Mouse (Mus musculus) adrenal gland, postnatal 4 days (tissue): Measurements from ENCODE around the gene Abhd17a. TPM values are rescaled to one million over a fixed set of nuclear protein-coding genes. Genes with fewer than 3 reads are reported as not detected.

Source experiments
- DNase-seq, 2 experiments: peaks; one replicate each; pipeline ENCODE4 v3.0.0; 2021 to 2022; ENCODE audit warnings: low spot score in 2 of 2, mixed read lengths in 2 of 2
- total RNA-seq, 2 experiments: library from RNA; stranded (reverse); gene quantifications; 2 replicates each; pipeline ENCODE4 v1.2.3; 2021

Gene Abhd17a
- total RNA-seq, 2 experiments from 2014 or later: 106 to 112 TPM

GRCm38 (mm10) chr10:80577195-80578130 is 12.7 kb downstream of the Abhd17a start, which contains the start of gene Klf16:
Gene Klf16, minus strand, starts transcription at chr10:80577321.
- DNase-seq: peak; percentile 97 to 98

DNA sequence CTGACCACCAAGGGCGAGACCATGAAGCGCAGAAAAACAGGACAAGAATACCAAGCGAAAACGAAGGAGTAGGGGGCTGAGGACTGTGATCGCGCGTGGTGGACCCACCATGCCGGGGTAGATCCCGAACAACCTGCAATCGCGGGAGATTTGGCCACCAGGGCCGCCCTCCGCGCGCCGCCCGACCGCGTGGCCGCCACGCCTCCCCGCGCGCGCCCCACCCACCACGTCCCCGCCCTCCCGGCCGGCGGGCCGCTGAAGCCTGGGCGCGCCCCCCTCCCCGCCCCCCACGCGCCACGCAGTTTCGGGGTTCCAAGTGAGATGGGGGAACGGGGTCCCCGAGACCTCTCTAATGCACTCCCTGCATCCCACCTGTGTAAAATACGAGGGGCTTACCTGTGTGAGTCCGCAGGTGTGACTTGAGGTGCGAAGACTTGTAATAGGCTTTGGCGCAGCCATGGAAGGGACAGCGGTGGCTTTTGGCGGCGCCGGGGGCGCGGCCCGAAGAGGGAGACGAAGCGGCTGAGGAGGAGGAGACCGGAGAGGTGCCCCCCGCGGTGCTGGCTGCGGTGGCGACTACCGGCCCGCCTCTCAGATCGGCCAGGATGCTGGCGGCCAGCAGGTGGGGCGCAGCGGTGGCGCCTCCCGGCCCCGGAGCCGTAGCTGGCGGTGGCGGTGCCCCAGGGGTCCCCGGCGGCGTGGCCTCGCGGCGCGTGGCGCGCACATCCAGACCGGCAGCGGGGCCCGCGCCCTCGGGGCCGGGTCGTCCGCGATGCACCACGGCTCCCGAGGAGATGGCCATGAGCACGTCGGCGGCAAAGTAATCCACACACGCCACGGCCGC is 13.6 kb downstream of the Abhd17a start:
- DNase-seq: peak in 1 of 2 experiments; percentile 48

- no peak for DNase-seq
Observed at GRCm38 (mm10) chr10:80575925-80576324, 14.2 kb downstream of the Abhd17a start.

DNA sequence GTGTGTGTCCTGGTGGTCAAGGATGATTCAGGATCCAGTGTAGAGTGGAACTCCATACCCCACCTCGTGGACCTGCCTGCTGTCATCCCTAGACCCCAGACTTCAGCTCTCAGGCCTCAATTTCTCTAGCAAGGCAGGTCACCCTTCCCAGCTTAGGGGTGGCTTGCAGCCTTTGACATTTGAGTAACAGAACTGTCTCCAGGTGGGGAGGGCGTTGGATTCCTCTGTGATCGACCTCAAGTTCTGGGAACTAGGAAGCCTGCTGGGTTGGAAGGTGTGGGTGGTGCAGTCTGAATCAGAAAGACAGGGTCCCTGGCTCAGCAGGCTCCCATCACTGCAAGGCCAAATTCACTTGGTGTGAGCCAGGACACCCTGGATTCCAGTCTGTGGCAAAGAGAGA is 15.2 kb downstream of the Abhd17a start:
- no peak for DNase-seq

DNA sequence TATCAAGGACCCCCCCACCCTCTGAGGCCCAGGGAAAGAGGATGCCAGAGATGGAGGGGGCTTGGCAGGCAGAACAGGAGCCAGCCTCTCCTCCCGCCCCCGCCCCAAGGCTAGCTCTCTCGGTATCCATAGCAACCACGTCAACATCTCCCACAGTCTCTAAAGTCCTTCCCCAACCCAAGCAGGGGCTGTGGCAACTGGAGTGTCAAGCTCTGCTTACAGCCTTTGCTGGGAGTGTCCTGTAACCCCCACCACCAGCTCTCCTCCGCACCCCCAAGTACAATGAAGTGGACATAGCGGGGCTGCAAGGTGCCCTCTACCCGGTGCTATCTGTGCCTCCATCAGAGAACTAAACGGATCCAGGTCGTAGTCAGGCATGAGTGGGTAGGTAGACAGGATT is 16.2 kb downstream of the Abhd17a start:
- no peak for DNase-seq

- DNase-seq: no peak
Observed at GRCm38 (mm10) chr10:80572477-80572876, 17.7 kb downstream of the Abhd17a start.

- DNase-seq: no peak
Observed at GRCm38 (mm10) chr10:80570871-80571836, 19.0 kb downstream of the Abhd17a start.

- no peak for DNase-seq
Observed at GRCm38 (mm10) chr10:80570419-80570818, 19.7 kb downstream of the Abhd17a start.

- DNase-seq: no peak
Observed at GRCm38 (mm10) chr10:80569664-80570066, 20.5 kb downstream of the Abhd17a start.

DNA sequence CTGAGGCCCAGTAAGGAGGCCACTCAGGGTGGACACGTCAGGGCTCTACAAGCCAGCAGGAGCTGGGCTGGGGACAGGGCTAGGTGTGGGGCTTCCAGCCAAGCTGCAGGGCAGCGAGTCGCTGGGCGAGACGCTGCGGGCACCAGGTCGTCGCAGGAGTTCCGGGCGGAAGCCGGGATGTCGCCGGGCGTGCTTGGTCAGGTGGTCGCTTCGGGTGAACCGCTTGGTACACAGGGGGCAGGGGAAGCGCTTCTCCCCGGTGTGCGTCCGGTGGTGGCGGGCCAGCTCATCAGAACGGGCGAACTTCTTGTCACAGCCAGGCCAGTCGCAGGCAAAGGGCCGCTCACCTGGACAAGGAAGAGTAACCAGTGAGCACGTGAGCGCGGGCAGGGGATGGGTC is 21.3 kb downstream of the Abhd17a start:
- DNase-seq: no peak

- peak; percentile 71 to 78 for DNase-seq
Observed at GRCm38 (mm10) chr10:80566375-80567092, 23.6 kb downstream of the Abhd17a start.

- DNase-seq: peak; percentile 69 to 90
Observed at GRCm38 (mm10) chr10:80561116-80561944, 28.8 kb downstream of the Abhd17a start, which contains the start of gene Rexo1. Gene Rexo1, minus strand, starts transcription at chr10:80561560.

DNA sequence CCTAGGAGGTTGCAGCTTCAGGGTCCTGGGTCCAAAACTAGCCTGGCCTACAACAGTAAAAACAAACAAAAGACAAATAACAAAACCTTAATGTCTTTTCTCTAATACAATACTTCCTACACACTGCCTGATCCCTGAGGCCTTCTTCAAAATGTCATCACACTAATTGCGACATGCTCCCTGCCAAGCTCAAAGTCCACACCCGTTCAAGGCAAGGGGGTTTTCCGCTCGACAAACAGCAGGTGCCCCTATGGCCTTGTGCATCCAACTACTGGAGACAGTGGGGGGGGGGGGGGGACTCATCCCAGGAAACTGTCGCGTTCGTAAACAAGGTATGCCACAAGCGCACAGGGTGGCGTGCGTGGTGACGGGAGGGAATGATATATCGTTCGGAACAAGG is 29.5 kb downstream of the Abhd17a start:
- no peak for DNase-seq

DNA sequence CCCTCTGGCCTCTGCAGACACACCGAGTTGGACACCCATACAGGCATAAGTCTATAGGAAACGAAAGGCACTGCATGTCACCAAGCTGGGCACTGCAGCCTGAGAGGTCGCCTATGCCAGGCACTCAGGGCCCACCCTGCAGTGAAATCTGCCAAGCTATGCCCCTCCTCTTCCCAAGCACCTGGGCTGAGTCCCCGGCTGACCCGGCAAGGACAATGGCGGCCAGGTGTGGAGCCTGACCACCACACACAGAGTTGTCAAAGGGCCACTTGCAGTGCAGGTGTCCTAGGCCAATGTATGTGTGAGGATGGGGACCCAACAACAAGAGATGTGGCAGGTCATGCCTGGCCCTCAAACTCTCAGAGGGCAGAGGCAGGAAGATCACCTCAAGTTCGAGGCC is 30.7 kb downstream of the Abhd17a start:
- no peak for DNase-seq

- DNase-seq: peak; percentile 78 to 88
Observed at GRCm38 (mm10) chr10:80557346-80557965, 32.7 kb downstream of the Abhd17a start.

DNA sequence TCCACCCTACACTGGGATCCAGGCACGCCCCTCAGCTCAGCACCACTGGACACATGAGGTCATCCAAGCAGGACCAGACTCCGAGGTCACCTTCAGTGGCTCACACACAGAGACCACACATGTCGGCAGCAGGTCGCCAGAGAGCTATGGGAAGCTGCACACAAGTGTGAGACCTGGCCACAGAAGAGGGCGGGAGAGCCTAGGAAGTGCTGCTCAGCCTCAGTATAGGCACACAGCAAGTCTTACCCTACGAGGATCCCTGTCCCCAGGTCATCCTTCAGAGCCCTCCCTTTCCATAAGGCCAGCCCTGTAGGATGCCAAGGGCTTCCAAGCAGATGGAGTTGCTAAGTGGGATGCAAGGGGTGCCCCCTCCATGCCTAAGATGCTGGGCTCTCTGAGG is 36.1 kb downstream of the Abhd17a start:
- DNase-seq: no peak

- no peak for DNase-seq
Observed at GRCm38 (mm10) chr10:80553575-80553974, 36.6 kb downstream of the Abhd17a start.

DNA sequence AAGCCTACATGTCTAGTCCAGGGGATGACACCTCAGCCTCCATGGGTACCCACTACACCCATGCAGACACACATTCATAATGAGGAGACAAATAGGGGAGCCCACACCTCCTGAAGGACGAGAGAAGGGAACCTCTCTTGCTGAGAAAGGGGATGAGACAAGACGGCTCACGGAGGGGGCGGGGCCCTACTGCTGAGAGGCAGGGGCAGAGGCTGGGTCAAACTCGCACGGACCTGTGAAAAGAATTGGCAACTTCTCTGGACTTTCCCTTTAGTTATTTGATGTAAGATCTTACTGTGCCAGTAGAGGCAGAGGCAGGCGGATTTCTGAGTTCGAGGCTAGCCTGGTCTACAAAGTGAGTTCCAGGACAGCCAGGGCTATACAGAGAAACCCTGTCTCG is 37.8 kb downstream of the Abhd17a start:
- no peak for DNase-seq

DNA sequence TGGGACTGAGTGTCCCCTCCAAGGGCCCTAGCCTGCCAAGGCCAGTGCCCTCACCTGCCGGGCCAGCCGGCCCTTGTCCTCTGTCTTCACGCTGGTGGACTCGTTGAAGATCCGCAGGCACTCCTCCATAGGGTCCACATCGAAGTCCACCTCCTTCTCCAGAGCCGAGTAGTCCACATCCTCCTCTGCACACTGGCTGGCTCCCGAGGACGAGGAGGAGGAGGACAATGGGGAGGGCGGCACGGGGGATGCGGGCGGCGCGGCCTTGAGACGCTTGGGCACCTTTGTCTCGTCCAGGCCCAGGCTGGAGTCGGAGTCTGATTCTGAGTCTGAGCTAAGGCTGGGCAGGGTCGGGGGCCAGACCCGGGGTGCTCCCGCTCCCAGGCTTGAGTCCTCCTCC is 40.9 kb downstream of the Abhd17a start:
- DNase-seq: no peak
